In the genomic region with DNA sequence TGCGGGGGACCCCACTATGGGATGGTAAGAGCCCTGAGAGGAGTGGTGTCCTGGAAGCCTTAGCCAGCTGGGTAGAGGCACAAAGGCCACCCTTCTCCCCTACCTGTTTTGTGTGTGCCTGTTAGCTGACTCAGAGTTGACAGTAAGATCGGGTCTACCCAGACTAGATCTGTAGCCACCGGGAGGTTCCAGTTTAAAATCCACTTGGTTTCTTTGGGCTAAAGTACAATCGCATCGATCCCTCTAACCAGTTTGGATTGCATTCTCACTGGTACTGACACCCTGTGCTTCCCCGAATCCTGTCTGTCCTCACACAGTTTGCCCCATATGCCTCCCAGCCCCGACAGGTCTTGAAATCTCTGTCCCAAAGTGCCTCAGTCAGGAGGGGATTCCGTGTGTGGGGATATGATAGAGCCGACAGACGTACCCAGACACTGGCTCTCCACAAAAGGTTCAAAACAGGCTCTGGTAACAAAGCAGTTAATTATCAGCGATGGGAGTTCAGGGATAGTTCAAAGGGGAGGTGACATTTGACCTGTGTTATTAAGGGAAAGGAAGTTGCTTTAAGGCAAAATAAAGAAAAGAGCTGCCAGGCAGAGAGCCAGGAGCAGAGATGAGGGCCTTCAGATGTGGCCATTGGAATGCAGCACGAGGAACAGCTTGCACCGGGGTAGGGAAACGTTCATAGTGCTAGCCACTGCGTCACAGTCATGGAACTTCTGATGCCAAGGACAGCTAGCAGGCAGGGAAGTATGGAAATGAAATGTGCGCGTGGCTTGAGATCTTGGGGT, we compare ENCODE assay signal across 12 mouse cellular contexts.
DNase-seq lines count a peak whose midpoint lies in the region; ATAC-seq and TF ChIP-seq lines count a peak whose summit lies in the region.
"Had no signal": no experiment of that assay in that cellular context is flagged by ENCODE, and none has a peak within 500 bp of the region (broad histone marks: within the 10 kb centered on the region; RNA-seq: fewer than 3 reads in every experiment).

No protein-coding gene starts in this region.

- H3K27ac ChIP-seq in liver, postnatal 0 days (ENCODE audit: low read depth), result peak overlapping the region; percentile 13; the same call in 1 of the 2 replicates
- H3K27ac ChIP-seq in midbrain, embryonic 16.5 days (ENCODE audit: low read length), result no peak overlapping the region
- H3K27ac ChIP-seq: left cerebral cortex, adult 2 months had no signal

- H3K27me3 ChIP-seq in liver, postnatal 0 days (ENCODE audit: insufficient read depth, low read length), result no peaks in the 10 kb centered on the region
- H3K27me3 ChIP-seq in midbrain, embryonic 16.5 days (ENCODE audit: control insufficient read depth, insufficient read depth, low read depth, low read length), result no peaks in the 10 kb centered on the region

- H3K9me3 ChIP-seq in liver, postnatal 0 days (ENCODE audit: low read length), result no peaks in the 10 kb centered on the region
- no peaks in the 10 kb centered on the region for H3K9me3 ChIP-seq in midbrain, embryonic 16.5 days (replicated peaks; ENCODE audit: control insufficient read depth, low read length, poor library complexity, severe bottlenecking)

- DNase-seq in adrenal gland, adult 2 months, result peak; percentile 33
- DNase-seq in adrenal gland, postnatal 4 days (ENCODE audit: low spot score in 2 of 2), result no peak
- DNase-seq in adrenal gland, adult 8-10 months, result peak; percentile 19
- DNase-seq in kidney, postnatal 10 days, result peak; percentile 79
- DNase-seq in liver, postnatal 0 days, result peak; percentile 19
- DNase-seq in right cerebral cortex, postnatal 4 days, result no peak
- DNase-seq: cerebellum, postnatal 14 days; heart, adult 18-20 months had no signal

- no peak overlapping the region for H3K9ac ChIP-seq in liver, postnatal 0 days (replicated peaks)
- H3K9ac ChIP-seq in midbrain, embryonic 16.5 days (ENCODE audit: low read depth, low read length), result no peak overlapping the region

- ATAC-seq in liver, postnatal 0 days, result peak; percentile 80
- no peak for ATAC-seq in midbrain, embryonic 16.5 days
- ATAC-seq in megakaryocyte-erythroid progenitor cell, adult 5-6 weeks (replicated peaks; ENCODE audit: low FRiP score, low TSS enrichment, poor library complexity, severe bottlenecking), result no peak
- ATAC-seq: intestine, postnatal 0 days had no signal

- TF ChIP-seq EP300 in liver, postnatal 0 days (IDR thresholded peaks at IDR 0.05; ENCODE audit: low read depth), result no peak

- WGBS in liver, postnatal 0 days (ENCODE audit: insufficient replicate concordance), result 57% methylated on average over 17 of the region's 17 CpGs
- 50% methylated on average over 17 of the region's 17 CpGs for WGBS in midbrain, embryonic 16.5 days

- TF ChIP-seq CTCF in liver, postnatal 0 days (IDR thresholded peaks at IDR 0.05; ENCODE audit: low read depth), result no peak

- no peak overlapping the region for H3K4me3 ChIP-seq in liver, postnatal 0 days (ENCODE audit: low read depth, low read length)
- H3K4me3 ChIP-seq in midbrain, embryonic 16.5 days (ENCODE audit: low read depth, low read length), result no peak overlapping the region
- H3K4me3 ChIP-seq: left cerebral cortex, adult 2 months had no signal

- no peak overlapping the region for H3K4me2 ChIP-seq in liver, postnatal 0 days (ENCODE audit: low read depth, low read length)
- no peak overlapping the region for H3K4me2 ChIP-seq in midbrain, embryonic 16.5 days (ENCODE audit: low read length)

- H3K36me3 ChIP-seq in liver, postnatal 0 days (replicated peaks; ENCODE audit: insufficient read depth, low read length), result no peaks in the 10 kb centered on the region
- H3K36me3 ChIP-seq in midbrain, embryonic 16.5 days (ENCODE audit: control insufficient read depth, insufficient read depth, low read length), result no peaks in the 10 kb centered on the region

- H3K4me1 ChIP-seq in liver, postnatal 0 days (ENCODE audit: insufficient read depth), result peaks cover 4% of the 10 kb centered on the region; the same call in 1 of the 2 replicates
- no peaks in the 10 kb centered on the region for H3K4me1 ChIP-seq in midbrain, embryonic 16.5 days (ENCODE audit: control insufficient read depth, insufficient read depth, low read length)

Comparison
In these comparisons a context has a peak if more than half of its experiments do, and no peak if none do; other contexts are left out.
1. DNase-seq: peak in adrenal gland, adult 2 months (single experiment), adrenal gland, adult 8-10 months (single experiment), kidney, postnatal 10 days (single experiment) and liver, postnatal 0 days (single experiment); none in adrenal gland, postnatal 4 days (0 of 2) and right cerebral cortex, postnatal 4 days (single experiment).